Mouse (Mus musculus): ENCODE measurements around the gene Tamm41. TPM values are rescaled to one million over a fixed set of nuclear protein-coding genes. Genes with fewer than 3 reads are reported as not detected.

The Tamm41 gene
- polyA plus RNA-seq, 1 experiment from 2014 or later, result 57.7 TPM

- no peaks in the 10 kb centered on the region for H3K9me3 ChIP-seq (replicated peaks)
- 72% methylated on average over 9 of the region's 9 CpGs for WGBS
- H3K4me3 ChIP-seq, result no peak overlapping the region
- H3K4me1 ChIP-seq, result peaks cover 8% of the 10 kb centered on the region
- H3K27ac ChIP-seq, result no peak overlapping the region
- no peak overlapping the region for H3K9ac ChIP-seq
- ATAC-seq (ENCODE audit: low FRiP score), result no peak
- no peaks in the 10 kb centered on the region for H3K27me3 ChIP-seq
- H3K4me2 ChIP-seq (replicated peaks), result no peak overlapping the region
- H3K36me3 ChIP-seq, result peaks cover 46% of the 10 kb centered on the region
These were observed 26.9 kb downstream of the Tamm41 start for GRCm38 (mm10) chr6:115010815-115011214.

- 68% methylated on average over 9 of the region's 9 CpGs for WGBS
- Histone ChIP-seq H3K27me3 (no peaks in the 10 kb centered on the region), H3K27ac (no peak overlapping the region), H3K9ac (no peak overlapping the region), H3K4me1 (peaks cover 8% of the 10 kb centered on the region), H3K9me3 (replicated peaks) (no peaks in the 10 kb centered on the region), H3K4me2 (replicated peaks) (no peak overlapping the region), H3K4me3 (no peak overlapping the region), H3K36me3 (peaks cover 41% of the 10 kb centered on the region)
- no peak for ATAC-seq (ENCODE audit: low FRiP score)
These were observed 27.4 kb downstream of the Tamm41 start for GRCm38 (mm10) chr6:115010304-115010703.

- H3K4me3 ChIP-seq, result no peak overlapping the region
- H3K27me3 ChIP-seq, result no peaks in the 10 kb centered on the region
- no peak overlapping the region for H3K4me2 ChIP-seq (replicated peaks)
- no peak overlapping the region for H3K9ac ChIP-seq
- peaks cover 26% of the 10 kb centered on the region; the same call in 1 of the 2 replicates for H3K36me3 ChIP-seq
- no peaks in the 10 kb centered on the region for H3K9me3 ChIP-seq (replicated peaks)
- H3K27ac ChIP-seq, result no peak overlapping the region
- 33% methylated on average over 5 of the region's 5 CpGs for WGBS
- H3K4me1 ChIP-seq, result peaks cover 8% of the 10 kb centered on the region
- ATAC-seq (ENCODE audit: low FRiP score), result peak; percentile 73; the same call in 1 of the 2 replicates
These were observed 29.9 kb downstream of the Tamm41 start for GRCm38 (mm10) chr6:115007728-115008127.

- H3K9me3 ChIP-seq (replicated peaks), result no peaks in the 10 kb centered on the region
- peak overlapping the region; percentile 32; the same call in 1 of the 2 replicates for H3K27ac ChIP-seq
- H3K36me3 ChIP-seq, result peaks cover 24% of the 10 kb centered on the region; the same call in 1 of the 2 replicates
- H3K9ac ChIP-seq, result no peak overlapping the region
- no peak overlapping the region for H3K4me2 ChIP-seq (replicated peaks)
- no peak overlapping the region for H3K4me3 ChIP-seq
- no peaks in the 10 kb centered on the region for H3K27me3 ChIP-seq
- WGBS, result 63% methylated on average over 6 of the region's 6 CpGs
- H3K4me1 ChIP-seq, result peaks cover 8% of the 10 kb centered on the region
- no peak for ATAC-seq (ENCODE audit: low FRiP score)
These were observed 30.7 kb downstream of the Tamm41 start for GRCm38 (mm10) chr6:115006948-115007347.

GRCm38 (mm10) chr6:115006065-115006464 lies 31.6 kb downstream of the Tamm41 start:
- Histone ChIP-seq H3K4me1 (peaks cover 8% of the 10 kb centered on the region), H3K27ac (no peak overlapping the region), H3K4me2 (replicated peaks) (no peak overlapping the region), H3K4me3 (no peak overlapping the region), H3K27me3 (no peaks in the 10 kb centered on the region), H3K36me3 (peaks cover 19% of the 10 kb centered on the region; the same call in 1 of the 2 replicates), H3K9ac (no peak overlapping the region), H3K9me3 (replicated peaks) (no peaks in the 10 kb centered on the region)
- ATAC-seq (ENCODE audit: low FRiP score), result no peak
- WGBS, result 65% methylated on average over 3 of the region's 3 CpGs

DNA sequence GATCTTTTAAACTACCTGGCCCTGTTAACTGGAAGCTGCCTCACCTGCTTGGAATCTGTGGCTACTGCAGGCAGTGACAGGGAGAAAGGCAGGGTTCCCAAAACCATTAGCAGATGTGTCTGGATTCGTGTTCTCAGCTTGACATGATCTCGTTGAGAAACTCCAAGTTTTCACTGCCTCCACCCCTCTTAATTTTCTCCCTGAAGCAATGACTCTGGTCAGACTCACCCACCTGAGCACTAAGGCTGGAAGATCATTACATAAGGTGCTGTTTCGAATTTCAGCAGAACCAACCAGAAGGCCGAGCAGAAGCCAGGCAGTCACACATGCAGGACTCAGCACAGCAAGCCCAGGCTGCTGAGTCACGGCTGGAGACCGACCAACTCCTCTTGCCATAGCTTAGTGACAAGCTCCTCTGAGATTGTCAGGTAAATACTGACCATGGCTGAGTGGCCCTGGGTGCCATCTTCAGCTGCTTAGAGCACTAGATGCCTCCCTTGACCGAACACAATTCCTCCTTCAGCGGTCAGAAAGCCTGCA lies 32.3 kb downstream of the Tamm41 start:
- Histone ChIP-seq H3K27ac (no peak overlapping the region), H3K27me3 (no peaks in the 10 kb centered on the region), H3K4me3 (no peak overlapping the region), H3K36me3 (peaks cover 13% of the 10 kb centered on the region; the same call in 1 of the 2 replicates), H3K9me3 (replicated peaks) (no peaks in the 10 kb centered on the region), H3K9ac (no peak overlapping the region), H3K4me2 (replicated peaks) (no peak overlapping the region), H3K4me1 (peaks cover 8% of the 10 kb centered on the region)
- no peak for ATAC-seq (ENCODE audit: low FRiP score)
- WGBS, result 86% methylated on average over 8 of the region's 8 CpGs

DNA sequence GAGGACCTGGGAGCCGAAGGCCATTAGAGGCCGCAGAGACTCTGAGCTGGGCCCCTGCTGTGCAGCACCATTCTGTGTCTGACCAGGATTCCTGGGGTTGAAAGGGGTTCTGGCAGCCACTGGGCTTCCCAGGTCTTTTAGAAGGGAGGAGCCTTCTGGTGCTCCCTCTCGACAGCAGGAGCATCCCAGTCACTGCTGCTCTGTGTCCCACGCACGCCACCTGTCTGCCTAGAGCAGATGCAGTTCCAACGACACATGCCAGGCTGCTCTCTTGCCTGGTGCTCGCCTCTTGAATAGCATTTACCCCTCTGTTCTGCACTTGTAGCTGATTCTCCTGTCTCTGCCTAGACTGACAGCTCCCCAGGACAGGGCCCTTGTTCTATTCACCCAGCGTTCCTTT lies 33.0 kb downstream of the Tamm41 start:
- H3K36me3 ChIP-seq, result peaks cover 12% of the 10 kb centered on the region; the same call in 1 of the 2 replicates
- H3K4me2 ChIP-seq (replicated peaks), result no peak overlapping the region
- H3K27me3 ChIP-seq, result no peaks in the 10 kb centered on the region
- 72% methylated on average over 8 of the region's 8 CpGs for WGBS
- no peak overlapping the region for H3K9ac ChIP-seq
- no peak for ATAC-seq (ENCODE audit: low FRiP score)
- no peak overlapping the region for H3K4me3 ChIP-seq
- no peaks in the 10 kb centered on the region for H3K9me3 ChIP-seq (replicated peaks)
- H3K27ac ChIP-seq, result no peak overlapping the region
- peaks cover 8% of the 10 kb centered on the region for H3K4me1 ChIP-seq

- H3K4me3 ChIP-seq, result no peak overlapping the region
- H3K4me1 ChIP-seq, result no peaks in the 10 kb centered on the region
- ATAC-seq (ENCODE audit: low FRiP score), result no peak
- no peak overlapping the region for H3K4me2 ChIP-seq (replicated peaks)
- 84% methylated on average over 16 of the region's 16 CpGs for WGBS
- H3K27me3 ChIP-seq, result no peaks in the 10 kb centered on the region
- H3K9me3 ChIP-seq (replicated peaks), result no peaks in the 10 kb centered on the region
- H3K36me3 ChIP-seq, result peaks cover 9% of the 10 kb centered on the region; the same call in 1 of the 2 replicates
- H3K27ac ChIP-seq, result no peak overlapping the region
- H3K9ac ChIP-seq, result no peak overlapping the region
These were observed 39.2 kb downstream of the Tamm41 start for GRCm38 (mm10) chr6:114998374-114999031.

DNA sequence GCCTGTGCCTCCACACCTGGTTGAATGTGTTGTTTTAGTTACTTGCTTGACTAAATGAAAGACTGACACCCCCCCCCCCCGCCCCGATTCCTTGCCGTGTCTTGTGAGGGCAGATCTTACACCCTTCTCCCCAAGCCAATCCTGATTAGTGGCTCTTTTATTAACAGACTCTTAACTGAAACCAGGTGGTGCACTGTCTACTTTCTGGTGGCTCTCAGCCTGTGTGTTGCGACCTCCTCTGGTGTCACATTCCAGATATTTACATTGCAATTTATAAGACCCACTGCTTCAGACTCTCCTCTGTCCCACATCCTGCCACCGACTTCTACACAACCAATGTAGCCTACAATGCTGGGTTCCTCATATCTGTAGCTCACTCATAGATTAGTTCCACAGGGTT lies 40.2 kb downstream of the Tamm41 start:
- H3K4me3 ChIP-seq, result no peak overlapping the region
- no peaks in the 10 kb centered on the region for H3K9me3 ChIP-seq (replicated peaks)
- peaks cover 9% of the 10 kb centered on the region; the same call in 1 of the 2 replicates for H3K36me3 ChIP-seq
- H3K27ac ChIP-seq, result no peak overlapping the region
- no peak overlapping the region for H3K9ac ChIP-seq
- H3K4me2 ChIP-seq (replicated peaks), result no peak overlapping the region
- no peaks in the 10 kb centered on the region for H3K4me1 ChIP-seq
- H3K27me3 ChIP-seq, result no peaks in the 10 kb centered on the region
- no peak for ATAC-seq (ENCODE audit: low FRiP score)
- WGBS, result 62% methylated on average over 5 of the region's 5 CpGs

DNA sequence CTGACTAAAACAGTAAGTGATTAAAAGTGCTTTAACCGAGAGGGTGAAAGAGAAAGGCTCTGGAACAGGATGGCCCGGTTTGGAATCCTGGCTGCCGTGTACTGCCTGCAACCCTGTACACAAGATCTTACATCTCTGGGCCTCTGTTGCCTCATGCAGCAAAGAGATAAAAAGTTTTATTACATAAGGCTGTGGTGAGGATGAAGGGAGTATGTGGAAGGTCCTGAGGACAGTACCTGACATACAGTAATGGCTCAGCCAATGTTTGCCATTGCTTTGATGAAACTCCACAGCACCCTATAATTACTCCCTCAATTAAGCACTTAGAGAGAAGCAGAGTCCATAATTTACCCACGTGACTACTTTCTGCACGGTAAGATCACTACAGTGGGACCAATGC lies 40.8 kb downstream of the Tamm41 start:
- Histone ChIP-seq H3K9me3 (replicated peaks) (no peaks in the 10 kb centered on the region), H3K27ac (no peak overlapping the region), H3K36me3 (peaks cover 9% of the 10 kb centered on the region; the same call in 1 of the 2 replicates), H3K4me1 (no peaks in the 10 kb centered on the region), H3K4me2 (replicated peaks) (no peak overlapping the region), H3K4me3 (no peak overlapping the region), H3K27me3 (no peaks in the 10 kb centered on the region), H3K9ac (no peak overlapping the region)
- no peak for ATAC-seq (ENCODE audit: low FRiP score)
- 92% methylated on average over 5 of the region's 5 CpGs for WGBS

DNA sequence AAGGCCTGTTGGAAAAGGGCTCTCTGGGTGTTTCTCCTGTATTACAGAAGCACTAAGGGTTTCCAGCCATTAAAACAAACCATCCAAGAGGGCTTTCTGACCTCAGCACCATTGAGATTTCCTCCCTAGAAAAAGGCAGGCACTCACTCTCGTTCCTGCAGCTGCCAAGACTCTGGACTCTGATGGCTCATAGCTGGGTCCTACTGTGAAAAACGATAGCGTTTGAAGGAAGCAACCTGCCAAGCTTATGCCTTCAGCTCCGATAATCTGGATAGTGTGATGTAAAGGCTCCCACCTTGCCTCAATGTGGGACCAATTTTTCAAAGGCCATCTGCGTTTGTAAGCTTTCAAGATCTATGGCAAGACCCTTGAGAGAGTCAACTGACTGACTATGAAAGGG lies 43.6 kb downstream of the Tamm41 start:
- Histone ChIP-seq H3K27ac (no peak overlapping the region), H3K4me3 (no peak overlapping the region), H3K9ac (no peak overlapping the region), H3K4me2 (replicated peaks) (no peak overlapping the region), H3K36me3 (no peaks in the 10 kb centered on the region; the same call in 1 of the 2 replicates), H3K4me1 (no peaks in the 10 kb centered on the region), H3K27me3 (no peaks in the 10 kb centered on the region), H3K9me3 (replicated peaks) (no peaks in the 10 kb centered on the region)
- ATAC-seq (ENCODE audit: low FRiP score), result no peak
- WGBS, result 86% methylated on average over 5 of the region's 5 CpGs

GRCm38 (mm10) chr6:114993659-114994058 lies 44.0 kb downstream of the Tamm41 start:
- Histone ChIP-seq H3K27me3 (no peaks in the 10 kb centered on the region), H3K4me2 (replicated peaks) (no peak overlapping the region), H3K9ac (no peak overlapping the region), H3K9me3 (replicated peaks) (no peaks in the 10 kb centered on the region), H3K4me1 (no peaks in the 10 kb centered on the region), H3K4me3 (no peak overlapping the region), H3K36me3 (no peaks in the 10 kb centered on the region; the same call in 1 of the 2 replicates), H3K27ac (no peak overlapping the region)
- ATAC-seq (ENCODE audit: low FRiP score), result no peak
- 77% methylated on average over 8 of the region's 8 CpGs for WGBS

GRCm38 (mm10) chr6:114991909-114992308 lies 45.8 kb downstream of the Tamm41 start:
- Histone ChIP-seq H3K9me3 (replicated peaks) (no peaks in the 10 kb centered on the region), H3K4me2 (replicated peaks) (no peak overlapping the region), H3K4me1 (peaks cover 5% of the 10 kb centered on the region; the same call in 1 of the 2 replicates), H3K9ac (no peak overlapping the region), H3K36me3 (no peaks in the 10 kb centered on the region), H3K27me3 (no peaks in the 10 kb centered on the region), H3K27ac (no peak overlapping the region), H3K4me3 (no peak overlapping the region)
- no peak for ATAC-seq (ENCODE audit: low FRiP score)
- 90% methylated on average over 4 of the region's 4 CpGs for WGBS

Data from hindbrain, embryonic 12.5 days (tissue).